ENCODE assay signal across 22 mouse cellular contexts in genomic region chr2:117780816-117781215, GRCm38 (mm10).
DNase-seq lines count a peak whose midpoint lies in the region; ATAC-seq lines count a peak whose summit lies in the region.
"Had no signal": no experiment of that assay in that cellular context is flagged by ENCODE, and none has a peak within 500 bp of the region (broad histone marks: within the 10 kb centered on the region; RNA-seq: fewer than 3 reads in every experiment).

No protein-coding gene starts in this region.

- no peaks in the 10 kb centered on the region for H3K27me3 ChIP-seq in lung, embryonic 16.5 days (ENCODE audit: control insufficient read depth, insufficient read depth, low read depth, low read length)
- H3K27me3 ChIP-seq in megakaryocyte, embryonic 14.5 days (replicated peaks): no peaks in the 10 kb centered on the region
- H3K27me3 ChIP-seq: CH12.LX; forebrain, embryonic 13.5 days; heart, embryonic 12.5 days had no signal

- 51% methylated on average over 7 of the region's 7 CpGs for WGBS in lung, embryonic 16.5 days

- 0 out of 2 replicates have a peak, but pooled peaks cover 3% of the 10 kb centered on the region for H3K4me1 ChIP-seq in lung, embryonic 16.5 days (replicated peaks; ENCODE audit: control insufficient read depth, insufficient read depth, low read length)
- H3K4me1 ChIP-seq in megakaryocyte, embryonic 14.5 days: peaks cover 37% of the 10 kb centered on the region
- H3K4me1 ChIP-seq: forebrain, embryonic 13.5 days; limb, embryonic 10.5 days had no signal

- H3K27ac ChIP-seq in lung, embryonic 16.5 days (ENCODE audit: low read length): peak overlapping the region; percentile 88
- H3K27ac ChIP-seq: forebrain, embryonic 13.5 days; hindbrain, postnatal 0 days; limb, embryonic 10.5 days; stomach, postnatal 0 days had no signal

- no peaks in the 10 kb centered on the region for H3K9me3 ChIP-seq in lung, embryonic 16.5 days (ENCODE audit: control insufficient read depth, low read length)
- no peaks in the 10 kb centered on the region for H3K9me3 ChIP-seq in megakaryocyte, embryonic 14.5 days
- H3K9me3 ChIP-seq: forebrain, embryonic 13.5 days; heart, embryonic 12.5 days; limb, embryonic 10.5 days had no signal

- peak overlapping the region; percentile 29; the same call in 1 of the 2 replicates for H3K4me2 ChIP-seq in lung, embryonic 16.5 days (ENCODE audit: low read depth, low read length)
- H3K4me2 ChIP-seq: forebrain, embryonic 13.5 days; heart, embryonic 12.5 days; midbrain, embryonic 11.5 days had no signal

- no peak overlapping the region for H3K4me3 ChIP-seq in lung, embryonic 16.5 days (ENCODE audit: low read length)
- peak overlapping the region; percentile 14 for H3K4me3 ChIP-seq in megakaryocyte, embryonic 14.5 days (replicated peaks)
- H3K4me3 ChIP-seq: erythroblast, embryonic 14.5 days; forebrain, embryonic 13.5 days; heart, embryonic 12.5 days; limb, embryonic 10.5 days had no signal

- peak; percentile 35 for DNase-seq in adrenal gland, postnatal 10 days
- DNase-seq in adrenal gland, adult 8-10 months: no peak
- peak; percentile 15 for DNase-seq in heart, postnatal 4 days
- DNase-seq in heart, postnatal 14 days: no peak
- DNase-seq in spleen, postnatal 4 days (ENCODE audit: low spot score in 2 of 2): no peak
- no peak for DNase-seq in left cerebral cortex, postnatal 14 days (ENCODE audit: low spot score in 2 of 2)
- DNase-seq: cerebellum, adult 2 months; kidney, adult 11 months; kidney, postnatal 10 days; liver, postnatal 0 days; retina, postnatal 1 day; right cerebral cortex, postnatal 4 days had no signal

- peak overlapping the region; percentile 43; the same call in 1 of the 2 replicates for H3K9ac ChIP-seq in lung, embryonic 16.5 days (ENCODE audit: low read length)
- H3K9ac ChIP-seq: forebrain, embryonic 13.5 days; heart, embryonic 12.5 days; liver, postnatal 0 days had no signal

- intact Hi-C loops in heart, postnatal 14 days (cut with DNase I): no loop called here
- intact Hi-C loops in left cerebral cortex, postnatal 14 days (cut with DNase I): no loop called here

- no peaks in the 10 kb centered on the region for H3K36me3 ChIP-seq in lung, embryonic 16.5 days (ENCODE audit: control insufficient read depth, insufficient read depth, low read length)
- H3K36me3 ChIP-seq in megakaryocyte, embryonic 14.5 days (replicated peaks; ENCODE audit: low read length): no peaks in the 10 kb centered on the region
- H3K36me3 ChIP-seq: heart, embryonic 12.5 days; limb, embryonic 10.5 days had no signal

- ATAC-seq in lung, embryonic 16.5 days (ENCODE audit: low read depth): peak; percentile 74
- ATAC-seq: forebrain, embryonic 13.5 days; hindbrain, postnatal 0 days; liver, postnatal 0 days had no signal

Comparison
In these comparisons a context has a peak if more than half of its experiments do, and no peak if none do; other contexts are left out.
1. DNase-seq: peak in adrenal gland, postnatal 10 days (single experiment) and heart, postnatal 4 days (single experiment); none in adrenal gland, adult 8-10 months (single experiment), heart, postnatal 14 days (0 of 2), spleen, postnatal 4 days (0 of 2) and left cerebral cortex, postnatal 14 days (0 of 2).